Mouse (Mus musculus) gastrocnemius, postnatal 36 days (tissue): ENCODE data around the gene Psmd11. TPM values are rescaled to one million over a fixed set of nuclear protein-coding genes. Genes with fewer than 3 reads are reported as not detected.
"Not testable (repeated sequence)": the region's sequence is repeated elsewhere in the genome, so short reads cannot be mapped to it uniquely, and the experiment has no call there.

Experiments used
- DNase-seq, 2 experiments: peaks; one replicate each; pipeline ENCODE4 v3.0.0; 2022
- intact Hi-C: fragments of 180-260 bp; cut with DNase I; formaldehyde crosslinking; loops from one replicate; pipeline ENCODE4 v1.15.1; 2025
- long read RNA-seq, 2 experiments: library from polyadenylated mRNA; stranded (forward); transcript quantifications; one replicate each; pipeline ENCODE4 v2.0.0; 2021
- total RNA-seq, 2 experiments: library from RNA; stranded (reverse); gene quantifications; 2 replicates each; pipeline ENCODE4 v1.2.3; 2021

The Psmd11 gene
- 100 to 1,000 TPM; 125 to 138 TPM for total RNA-seq
- long read RNA-seq, experiment 1, transcript Psmd11-214 (13 exons, 1,626 nt) = minor isoform, 7 of 95 reads
- long read RNA-seq, experiment 1, transcript Psmd11-201 (14 exons, 2,848 nt) = major isoform, 65 of 95 reads
- long read RNA-seq, experiment 1, partial matches to known transcripts = 21 of 95 reads
- long read RNA-seq, experiment 1, other reads (novel, unspliced or antisense) = 2 of 95 reads
- long read RNA-seq, experiment 2, transcript Psmd11-214 (13 exons, 1,626 nt) = minor isoform, 7 of 119 reads
- long read RNA-seq, experiment 2, transcript Psmd11-201 (14 exons, 2,848 nt) = major isoform, 80 of 119 reads
- long read RNA-seq, experiment 2, partial matches to known transcripts = 27 of 119 reads
- long read RNA-seq, experiment 2, other reads (novel, unspliced or antisense) = 5 of 119 reads

DNA sequence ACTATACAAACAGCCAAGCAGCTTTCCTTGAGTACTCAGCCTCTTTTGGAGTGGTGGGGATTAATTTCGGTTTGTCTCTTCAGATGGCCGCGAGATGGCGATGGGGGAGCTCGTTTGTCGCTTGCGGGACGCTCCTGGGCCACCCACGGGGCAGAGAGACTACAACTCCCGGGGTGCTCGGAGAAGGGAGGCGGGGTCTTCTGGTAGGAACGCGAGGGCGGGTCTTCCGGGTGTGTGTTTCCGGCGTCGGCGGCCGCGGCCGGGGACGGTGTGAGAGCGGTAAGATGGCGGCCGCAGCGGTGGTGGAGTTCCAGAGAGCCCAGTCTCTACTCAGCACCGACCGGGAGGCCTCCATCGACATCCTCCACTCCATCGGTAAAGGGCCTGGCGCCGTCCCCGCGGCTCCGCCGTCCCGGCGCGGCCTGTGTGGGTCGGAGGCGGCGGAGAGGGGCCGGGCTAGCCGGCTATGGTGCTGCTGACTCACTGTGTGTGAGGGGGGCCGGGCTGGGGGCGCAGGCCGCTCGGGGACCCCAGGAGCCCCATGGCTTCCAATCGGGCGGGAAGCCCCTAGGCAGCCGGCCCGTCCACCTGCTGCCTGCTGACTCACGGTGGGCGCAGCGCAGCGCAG is at the start of gene Psmd11:
Gene Psmd11 (plus strand): TSS at position 235 of the 628 bp plus-strand sequence.
- intact Hi-C loops = loop anchor here (5.0 kb wide), 2 partner anchors 44 to 244 kb away; no protein-coding TSS in a partner anchor
- peak; percentile 88 to 94 for DNase-seq

- intact Hi-C loops, DNase-seq: not testable (repeated sequence)
Measured at GRCm38 (mm10) chr11:80379184-80379583, 49.2 kb upstream of the Psmd11 start.

GRCm38 (mm10) chr11:80382626-80383018 is 45.8 kb upstream of the Psmd11 start:
- DNase-seq = peak in 1 of 2 experiments; percentile 34
- intact Hi-C loops = no loop called here

GRCm38 (mm10) chr11:80383019-80383625 is 45.3 kb upstream of the Psmd11 start, which contains the start of gene Zfp207:
Zfp207 (plus strand) TSS chr11:80383279.
- intact Hi-C loops = no loop called here
- peak; percentile 92 to 97 for DNase-seq

DNA sequence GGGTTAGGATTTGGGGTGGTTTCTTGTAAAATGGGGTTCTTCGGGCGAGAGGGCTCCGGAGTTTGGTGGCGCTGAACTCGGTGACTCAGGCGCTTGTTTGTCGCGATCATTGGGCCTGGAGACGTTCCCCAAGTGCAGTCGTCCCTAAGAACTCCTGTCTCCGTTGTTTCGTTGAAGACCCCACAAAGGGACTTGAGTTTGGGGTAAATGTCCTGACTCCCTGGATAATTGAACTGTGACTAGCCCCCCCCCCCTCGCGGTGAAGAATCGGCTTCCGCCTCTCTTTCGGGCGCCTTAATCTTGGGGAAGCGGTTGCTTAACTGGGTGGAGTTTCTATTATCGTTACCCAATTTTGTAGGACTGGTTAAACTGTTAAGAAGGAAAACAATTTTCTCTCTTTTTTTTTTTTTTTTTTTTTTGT is 44.8 kb upstream of the Psmd11 start:
- intact Hi-C loops = no loop called here
- DNase-seq = peak in 1 of 2 experiments; percentile 13

- intact Hi-C loops = no loop called here
Measured at GRCm38 (mm10) chr11:80384461-80384860, 44.0 kb upstream of the Psmd11 start.

GRCm38 (mm10) chr11:80385055-80385454 is 43.4 kb upstream of the Psmd11 start:
- intact Hi-C loops = no loop called here
- no peak for DNase-seq

More at GRCm38 (mm10) chr11:80384461-80384860, 44.0 kb upstream of the Psmd11 start:
- no peak for DNase-seq

GRCm38 (mm10) chr11:80386790-80387189 is 41.6 kb upstream of the Psmd11 start:
- intact Hi-C loops = no loop called here
- no peak for DNase-seq

DNA sequence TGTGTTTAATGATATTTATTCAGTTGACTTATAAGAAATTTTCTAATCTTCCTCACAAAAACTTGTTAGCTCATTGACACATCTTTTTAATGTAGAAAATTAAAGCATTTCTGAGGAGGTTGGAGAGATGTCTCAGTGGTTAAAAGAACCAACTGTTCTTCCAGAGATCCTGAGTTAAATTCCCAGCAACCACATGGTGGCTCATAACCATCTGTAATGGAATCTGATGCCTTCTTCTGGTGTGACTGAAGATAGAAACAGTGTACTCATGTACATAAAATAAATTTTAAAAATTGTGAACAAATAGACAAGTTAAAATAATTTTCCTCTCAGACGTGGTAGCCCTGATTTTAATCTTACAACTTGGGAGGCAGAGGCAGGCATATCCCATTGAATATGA is 38.5 kb upstream of the Psmd11 start:
- intact Hi-C loops = no loop called here

DNA sequence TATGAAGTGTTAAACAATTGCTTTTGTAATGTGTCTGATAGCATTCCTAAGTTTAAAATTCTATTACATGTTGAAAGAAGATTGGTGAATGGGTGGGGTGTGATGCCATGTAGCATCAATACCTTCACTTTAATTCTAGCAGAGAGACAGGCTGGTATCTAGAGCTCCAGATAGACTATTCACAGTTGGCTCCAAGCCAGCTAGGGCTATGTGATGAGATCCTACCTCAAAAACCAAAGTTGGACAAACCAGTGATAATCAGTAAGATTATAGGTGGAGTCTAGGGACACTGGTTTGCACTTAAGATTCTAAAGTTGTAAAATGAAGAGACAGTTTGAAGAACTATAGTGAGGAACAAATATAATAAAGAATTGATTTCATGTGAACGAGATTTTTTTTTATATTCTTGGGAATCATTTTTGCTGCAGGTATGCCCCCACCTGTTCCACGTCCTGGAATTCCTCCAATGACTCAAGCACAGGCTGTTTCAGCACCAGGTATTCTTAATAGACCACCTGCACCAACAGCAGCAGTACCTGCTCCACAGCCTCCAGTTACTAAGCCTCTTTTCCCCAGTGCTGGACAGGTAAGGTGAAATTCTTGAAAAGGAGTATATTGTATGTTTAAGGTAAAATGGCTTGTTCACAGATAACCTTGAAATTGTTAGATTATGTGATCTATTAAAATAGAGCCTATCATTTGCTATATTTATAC is 36.9 kb upstream of the Psmd11 start:
- intact Hi-C loops = no loop called here
- no peak for DNase-seq

More for the DNA sequence above, 38.5 kb upstream of the Psmd11 start:
- no peak for DNase-seq

GRCm38 (mm10) chr11:80395930-80396329 is 32.5 kb upstream of the Psmd11 start:
- DNase-seq = no peak
- intact Hi-C loops = no loop called here

DNA sequence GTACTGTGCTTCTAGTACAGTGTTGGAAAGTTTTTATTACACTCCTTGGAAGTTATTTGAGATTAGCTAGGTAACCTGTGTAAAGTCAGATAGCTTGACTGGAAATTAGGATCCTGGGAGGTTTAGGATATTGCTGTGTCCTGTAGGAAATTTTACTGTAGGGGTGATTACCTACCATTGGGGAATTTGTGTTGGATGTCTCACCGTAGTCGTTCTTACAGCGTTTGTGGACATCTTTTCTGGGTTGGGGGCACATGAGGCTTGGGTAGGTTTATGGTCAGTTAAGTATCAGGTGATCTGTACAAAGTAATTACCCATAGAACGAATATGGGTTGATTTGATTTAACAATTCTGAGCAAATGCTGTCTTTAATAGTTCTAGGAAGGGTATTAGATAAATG is 31.8 kb upstream of the Psmd11 start:
- intact Hi-C loops = no loop called here
- DNase-seq = no peak

DNA sequence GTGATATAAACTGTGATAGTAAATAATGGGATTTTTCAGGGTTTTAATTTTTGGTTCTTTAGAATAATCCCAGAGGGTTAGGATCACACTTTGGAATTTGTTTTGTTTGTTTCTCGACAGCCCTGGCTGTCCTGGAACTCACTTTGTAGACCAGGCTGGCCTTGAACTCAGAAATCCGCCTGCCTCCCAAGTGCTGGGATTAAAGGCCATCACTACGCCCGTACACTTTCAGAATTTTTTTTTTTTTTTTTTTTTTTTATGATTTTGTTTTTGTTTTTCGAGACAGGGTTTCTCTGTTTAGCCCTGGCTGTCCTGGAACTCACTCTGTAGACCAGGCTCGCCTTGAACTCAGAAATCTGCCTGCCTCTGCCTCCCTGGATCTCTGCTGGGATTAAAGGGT is 20.5 kb upstream of the Psmd11 start:
- intact Hi-C loops, DNase-seq: not testable (repeated sequence)

DNA sequence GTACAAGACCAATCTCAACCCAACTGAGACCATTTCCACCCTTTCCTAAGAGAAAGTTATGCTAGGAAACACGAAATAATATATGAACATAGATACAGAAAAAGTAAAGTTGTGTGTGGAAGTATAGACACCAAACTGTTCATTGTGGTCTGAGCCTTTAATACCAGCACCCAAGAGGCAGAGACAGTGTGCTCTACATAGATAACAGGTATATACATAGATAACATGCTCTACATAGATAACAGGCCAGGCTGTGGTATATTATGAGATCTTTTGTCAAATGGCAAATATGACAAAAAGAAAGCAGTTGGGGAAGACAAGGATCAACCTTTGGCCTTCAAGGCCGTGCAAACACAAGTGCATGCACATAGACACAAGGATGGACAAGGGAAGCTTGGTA is 18.0 kb upstream of the Psmd11 start:
- DNase-seq = no peak
- intact Hi-C loops = no loop called here

DNA sequence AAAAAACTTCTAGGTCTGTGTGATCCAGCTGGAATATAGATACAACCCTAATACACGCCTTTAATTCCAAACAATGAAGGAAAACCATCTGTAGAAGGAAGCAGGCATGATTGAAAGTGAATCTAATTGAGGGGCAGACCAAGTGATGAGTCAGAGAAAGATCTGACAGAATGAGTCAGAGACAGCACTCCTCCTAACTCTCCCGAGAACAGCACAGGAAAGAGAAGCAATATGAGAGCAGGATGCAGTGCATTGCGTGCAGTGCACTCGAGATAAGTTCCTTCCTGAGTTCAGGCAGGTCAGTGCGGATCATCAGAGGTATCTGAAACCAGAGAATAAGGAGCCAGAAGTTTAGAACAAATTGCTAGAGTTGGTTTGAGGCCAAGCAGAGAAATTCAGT is 11.3 kb upstream of the Psmd11 start:
- intact Hi-C loops = no loop called here
- DNase-seq = no peak

GRCm38 (mm10) chr11:80419743-80420142 is 8.7 kb upstream of the Psmd11 start:
- intact Hi-C loops = no loop called here

GRCm38 (mm10) chr11:80420202-80420984 is 8.0 kb upstream of the Psmd11 start:
- DNase-seq = no peak
- intact Hi-C loops = no loop called here

More at GRCm38 (mm10) chr11:80419743-80420142, 8.7 kb upstream of the Psmd11 start:
- no peak for DNase-seq

GRCm38 (mm10) chr11:80421421-80422047 is 6.9 kb upstream of the Psmd11 start:
- no peak for DNase-seq
- intact Hi-C loops = no loop called here

- intact Hi-C loops = loop anchor here (5.0 kb wide), 2 partner anchors 48 to 248 kb away; no protein-coding TSS in a partner anchor
Measured at GRCm38 (mm10) chr11:80424691-80425090, 3.7 kb upstream of the Psmd11 start.

More at GRCm38 (mm10) chr11:80424691-80425090, 3.7 kb upstream of the Psmd11 start:
- no peak for DNase-seq
